Mouse (Mus musculus): ENCODE measurements around the gene Epor. TPM values are rescaled to one million over a fixed set of nuclear protein-coding genes. Genes with fewer than 3 reads are reported as not detected.

Gene Epor
- total and polyA plus RNA-seq, 2 experiments: 0.74 to 5.0 TPM

DNA sequence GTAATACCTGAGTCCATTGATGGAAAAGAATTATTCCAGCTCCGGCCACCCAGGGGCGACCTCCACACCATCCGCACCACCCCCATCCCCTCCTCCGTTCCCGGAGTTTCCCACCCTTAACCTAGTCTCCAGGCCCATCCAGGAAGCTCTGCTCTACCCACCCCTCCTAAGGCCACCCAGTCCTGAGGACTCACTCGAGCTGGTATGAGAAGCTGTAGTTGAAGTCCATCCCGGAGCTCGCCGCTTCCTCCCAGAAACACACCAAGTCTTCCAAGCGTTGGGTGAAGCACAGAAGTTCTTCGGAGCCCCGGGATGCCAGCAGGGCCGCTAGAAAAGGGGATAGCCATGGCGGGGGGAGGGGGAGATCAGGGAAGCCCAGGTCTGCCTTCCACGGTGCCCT lies 1.3 kb downstream of the Epor start:
- Histone ChIP-seq H3K36me3 (ENCODE audit: control insufficient read depth, insufficient read depth, low read length) (no peaks in the 10 kb centered on the region), H3K4me3 (ENCODE audit: insufficient read depth, low read depth, low read length) (peak overlapping the region; percentile 56), H3K4me1 (ENCODE audit: control insufficient read depth, insufficient read depth, low read length) (no peaks in the 10 kb centered on the region), H3K27ac (replicated peaks; ENCODE audit: insufficient read depth, low read depth, low read length) (no peak overlapping the region), H3K9ac (ENCODE audit: low read depth, low read length) (peak overlapping the region; percentile 19; the same call in 1 of the 2 replicates), H3K27me3 (ENCODE audit: control insufficient read depth, insufficient read depth, low read length) (peaks cover 6% of the 10 kb centered on the region), H3K79me2 (ENCODE audit: control insufficient read depth, insufficient read depth, low read length) (no peaks in the 10 kb centered on the region)
- WGBS: 3% methylated on average over 15 of the region's 15 CpGs
- DNase-seq (ENCODE audit: extremely low read depth, low read depth, low spot score): no peak
- TF ChIP-seq CTCF (IDR thresholded peaks at IDR 0.05; ENCODE audit: low read depth, low read length) (no peak), POLR2A (IDR thresholded peaks at IDR 0.05; ENCODE audit: extremely low read depth, insufficient read depth, low read length) (no peak)

DNA sequence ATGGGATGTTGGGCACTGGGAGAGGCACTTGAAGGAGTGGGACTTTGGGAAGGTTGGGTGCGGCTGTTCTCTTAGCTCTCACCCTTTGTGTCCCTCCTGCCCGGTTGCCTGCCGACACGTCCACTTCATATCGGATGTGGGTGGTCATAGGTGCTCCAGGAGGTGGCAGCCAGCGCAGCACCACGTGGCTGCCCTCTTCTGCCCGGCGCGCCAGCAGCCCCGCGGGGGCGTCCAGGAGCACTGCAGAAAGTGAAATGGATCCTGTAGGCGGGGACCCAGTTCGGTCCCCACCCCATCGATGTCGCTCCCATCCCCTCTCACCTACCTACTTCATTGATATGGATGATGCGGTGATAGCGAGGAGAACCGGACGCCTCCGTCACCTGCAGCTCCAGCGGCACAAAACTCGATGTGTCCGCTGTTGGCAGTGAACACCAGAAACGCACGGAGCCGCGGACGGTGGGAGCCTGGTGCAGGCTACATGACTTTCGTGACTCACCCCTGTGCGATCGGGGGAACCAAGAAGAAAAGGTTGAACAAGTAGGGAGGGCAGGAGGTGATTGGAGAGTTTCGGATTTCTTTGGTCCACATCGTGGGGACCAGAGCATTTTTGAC lies 1.8 kb downstream of the Epor start:
- no peak for DNase-seq (ENCODE audit: extremely low read depth, low read depth, low spot score)
- Histone ChIP-seq H3K36me3 (ENCODE audit: control insufficient read depth, insufficient read depth, low read length) (no peaks in the 10 kb centered on the region), H3K79me2 (ENCODE audit: control insufficient read depth, insufficient read depth, low read length) (no peaks in the 10 kb centered on the region), H3K4me1 (ENCODE audit: control insufficient read depth, insufficient read depth, low read length) (no peaks in the 10 kb centered on the region), H3K4me3 (ENCODE audit: insufficient read depth, low read depth, low read length) (peak overlapping the region; percentile 56; the same call in 1 of the 2 replicates), H3K27ac (replicated peaks; ENCODE audit: insufficient read depth, low read depth, low read length) (no peak overlapping the region), H3K27me3 (ENCODE audit: control insufficient read depth, insufficient read depth, low read length) (peaks cover 6% of the 10 kb centered on the region), H3K9ac (ENCODE audit: low read depth, low read length) (no peak overlapping the region)
- TF ChIP-seq POLR2A (IDR thresholded peaks at IDR 0.05; ENCODE audit: extremely low read depth, insufficient read depth, low read length) (no peak), CTCF (IDR thresholded peaks at IDR 0.05; ENCODE audit: low read depth, low read length) (no peak)
- 19% methylated on average over 35 of the region's 35 CpGs for WGBS

DNA sequence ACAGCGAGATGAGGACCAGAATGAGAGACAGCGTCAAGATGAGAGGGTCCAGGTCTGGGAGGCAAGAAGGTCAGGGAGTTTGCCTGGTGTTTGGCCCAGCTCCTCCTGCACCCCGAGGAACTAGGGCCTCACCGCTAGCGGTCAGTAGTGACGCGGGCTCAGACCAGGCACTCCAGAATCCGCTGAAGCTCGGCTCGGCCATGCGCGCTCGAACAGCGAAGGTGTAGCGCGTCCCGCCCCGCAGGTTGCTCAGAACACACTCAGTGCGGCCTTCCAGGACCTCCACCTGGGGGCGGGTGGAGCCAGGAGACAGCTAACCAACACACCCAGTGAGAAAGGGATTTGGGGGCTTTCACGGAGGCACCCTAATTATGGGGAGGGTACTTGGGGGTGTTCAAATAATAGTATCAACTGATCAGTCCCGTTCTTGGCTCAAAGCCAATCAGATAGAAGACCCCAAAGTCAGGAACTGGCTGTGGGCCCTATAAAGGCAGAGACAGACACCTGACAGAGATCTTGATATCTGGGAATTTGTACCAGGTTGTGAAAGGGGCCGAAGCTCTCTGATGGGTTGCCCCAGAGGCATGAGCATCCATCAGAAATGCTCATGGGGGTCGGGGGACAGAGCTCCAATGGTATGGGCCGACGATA lies 2.6 kb downstream of the Epor start:
- DNase-seq (ENCODE audit: extremely low read depth, low read depth, low spot score): no peak
- 28% methylated on average over 26 of the region's 26 CpGs for WGBS
- H3K4me3 ChIP-seq (ENCODE audit: insufficient read depth, low read depth, low read length): no peak overlapping the region

DNA sequence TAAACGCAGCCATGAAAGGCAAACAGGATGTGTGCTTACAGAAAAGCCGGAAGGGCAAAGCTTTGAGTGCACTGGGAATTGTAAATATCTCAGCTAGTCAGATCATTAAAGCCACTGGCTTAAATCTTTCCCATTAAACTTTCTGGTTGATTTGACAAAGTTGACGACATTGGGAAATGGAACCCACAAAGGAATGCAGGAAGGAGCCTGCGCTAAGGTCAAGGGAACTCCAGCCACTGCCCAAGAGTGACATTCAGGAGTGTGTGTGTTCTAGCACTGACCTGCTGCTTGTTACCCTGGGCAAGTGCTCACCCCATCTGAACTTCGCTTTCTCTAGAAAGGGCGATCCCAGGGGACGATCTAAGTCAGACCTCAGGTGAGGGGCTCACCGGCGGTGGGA lies 3.2 kb downstream of the Epor start:
- TF ChIP-seq POLR2A (IDR thresholded peaks at IDR 0.05; ENCODE audit: extremely low read depth, insufficient read depth, low read length) (no peak), CTCF (IDR thresholded peaks at IDR 0.05; ENCODE audit: low read depth, low read length) (no peak)
- Histone ChIP-seq H3K9ac (ENCODE audit: low read depth, low read length) (no peak overlapping the region), H3K4me3 (ENCODE audit: insufficient read depth, low read depth, low read length) (no peak overlapping the region), H3K79me2 (ENCODE audit: control insufficient read depth, insufficient read depth, low read length) (no peaks in the 10 kb centered on the region), H3K27ac (replicated peaks; ENCODE audit: insufficient read depth, low read depth, low read length) (no peak overlapping the region; the same call in 1 of the 2 replicates), H3K4me1 (ENCODE audit: control insufficient read depth, insufficient read depth, low read length) (no peaks in the 10 kb centered on the region), H3K27me3 (ENCODE audit: control insufficient read depth, insufficient read depth, low read length) (peaks cover 6% of the 10 kb centered on the region), H3K36me3 (ENCODE audit: control insufficient read depth, insufficient read depth, low read length) (no peaks in the 10 kb centered on the region)
- 63% methylated on average over 9 of the region's 9 CpGs for WGBS
- peak; percentile 26 for DNase-seq (ENCODE audit: extremely low read depth, low read depth, low spot score)

More for the DNA sequence above, 2.6 kb downstream of the Epor start:
- TF ChIP-seq POLR2A (IDR thresholded peaks at IDR 0.05; ENCODE audit: extremely low read depth, insufficient read depth, low read length) (no peak), CTCF (IDR thresholded peaks at IDR 0.05; ENCODE audit: low read depth, low read length) (no peak)
- Histone ChIP-seq H3K36me3 (ENCODE audit: control insufficient read depth, insufficient read depth, low read length) (no peaks in the 10 kb centered on the region), H3K27ac (replicated peaks; ENCODE audit: insufficient read depth, low read depth, low read length) (no peak overlapping the region; the same call in 1 of the 2 replicates), H3K9ac (ENCODE audit: low read depth, low read length) (no peak overlapping the region), H3K4me1 (ENCODE audit: control insufficient read depth, insufficient read depth, low read length) (no peaks in the 10 kb centered on the region), H3K27me3 (ENCODE audit: control insufficient read depth, insufficient read depth, low read length) (peaks cover 6% of the 10 kb centered on the region), H3K79me2 (ENCODE audit: control insufficient read depth, insufficient read depth, low read length) (no peaks in the 10 kb centered on the region)

DNA sequence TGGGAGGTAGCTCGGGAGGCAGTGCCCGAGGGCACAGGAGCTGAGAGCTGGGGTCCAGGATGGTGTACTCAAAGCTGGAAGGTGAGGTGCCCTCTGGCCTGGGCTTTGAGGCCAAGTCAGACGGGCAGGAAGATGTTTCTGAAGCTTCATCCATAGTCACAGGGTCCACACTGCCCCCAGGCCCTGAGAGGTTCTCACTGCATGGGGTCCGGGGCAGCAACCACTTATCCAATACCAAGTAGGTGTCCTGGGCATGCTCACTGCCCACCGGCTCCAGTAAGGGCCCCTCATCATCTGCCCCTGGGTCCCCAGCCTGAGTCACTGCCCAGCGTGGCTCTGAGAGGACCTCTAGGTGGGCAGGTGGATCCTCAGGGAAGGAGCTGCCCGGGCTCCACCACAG lies 4.1 kb downstream of the Epor start:
- DNase-seq (ENCODE audit: extremely low read depth, low read depth, low spot score): no peak
- H3K79me2 ChIP-seq (ENCODE audit: control insufficient read depth, insufficient read depth, low read length): no peaks in the 10 kb centered on the region
- H3K9ac ChIP-seq (ENCODE audit: low read depth, low read length): no peak overlapping the region
- H3K27ac ChIP-seq (replicated peaks; ENCODE audit: insufficient read depth, low read depth, low read length): no peak overlapping the region
- TF ChIP-seq POLR2A (IDR thresholded peaks at IDR 0.05; ENCODE audit: extremely low read depth, insufficient read depth, low read length) (no peak), CTCF (IDR thresholded peaks at IDR 0.05; ENCODE audit: low read depth, low read length) (no peak)
- H3K4me3 ChIP-seq (ENCODE audit: insufficient read depth, low read depth, low read length): no peak overlapping the region
- WGBS: 93% methylated on average over 7 of the region's 7 CpGs
- H3K36me3 ChIP-seq (ENCODE audit: control insufficient read depth, insufficient read depth, low read length): no peaks in the 10 kb centered on the region
- H3K27me3 ChIP-seq (ENCODE audit: control insufficient read depth, insufficient read depth, low read length): peaks cover 6% of the 10 kb centered on the region
- no peaks in the 10 kb centered on the region for H3K4me1 ChIP-seq (ENCODE audit: control insufficient read depth, insufficient read depth, low read length)

DNA sequence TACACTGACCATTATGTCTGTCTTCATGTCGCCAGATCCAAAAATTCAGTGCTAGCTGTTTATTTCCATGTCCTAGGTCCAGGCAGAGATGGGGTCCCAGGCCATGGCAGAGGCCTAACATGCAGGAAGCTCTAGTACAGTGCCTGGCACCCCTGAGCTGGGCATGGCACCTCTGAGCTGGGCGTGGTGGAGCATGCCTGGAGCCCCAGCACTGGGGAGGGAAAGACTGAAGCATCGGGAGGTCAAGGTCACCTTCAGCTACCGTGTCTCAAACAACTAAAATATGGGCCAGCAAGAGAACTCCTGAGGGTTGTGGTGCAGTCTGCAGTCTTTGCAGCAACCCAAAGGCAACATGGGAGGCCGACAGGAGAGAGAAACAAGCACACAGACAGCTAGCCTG lies 4.9 kb downstream of the Epor start:
- Histone ChIP-seq H3K4me1 (ENCODE audit: control insufficient read depth, insufficient read depth, low read length) (no peaks in the 10 kb centered on the region), H3K4me3 (ENCODE audit: insufficient read depth, low read depth, low read length) (no peak overlapping the region), H3K27ac (replicated peaks; ENCODE audit: insufficient read depth, low read depth, low read length) (no peak overlapping the region), H3K79me2 (ENCODE audit: control insufficient read depth, insufficient read depth, low read length) (no peaks in the 10 kb centered on the region), H3K36me3 (ENCODE audit: control insufficient read depth, insufficient read depth, low read length) (no peaks in the 10 kb centered on the region), H3K27me3 (ENCODE audit: control insufficient read depth, insufficient read depth, low read length) (peaks cover 6% of the 10 kb centered on the region), H3K9ac (ENCODE audit: low read depth, low read length) (no peak overlapping the region)
- TF ChIP-seq POLR2A (IDR thresholded peaks at IDR 0.05; ENCODE audit: extremely low read depth, insufficient read depth, low read length) (no peak), CTCF (IDR thresholded peaks at IDR 0.05; ENCODE audit: low read depth, low read length) (no peak)
- DNase-seq (ENCODE audit: extremely low read depth, low read depth, low spot score): no peak
- WGBS: 84% methylated on average over 5 of the region's 5 CpGs

All from liver, adult 2 months (tissue).